Mouse (Mus musculus) heart, postnatal 10 days (tissue): ENCODE results near the gene Cnrip1. TPM values are rescaled to one million over a fixed set of nuclear protein-coding genes. Genes with fewer than 3 reads are reported as not detected.
"Not testable (repeated sequence)": the region's sequence is repeated elsewhere in the genome, so short reads cannot be mapped to it uniquely, and the experiment has no call there.

ENCODE experiments used
- DNase-seq, 2 experiments: peaks; one replicate each; pipeline ENCODE4 v3.0.0; 2021
- intact Hi-C: fragments of 180-260 bp; cut with DNase I; formaldehyde crosslinking; loops from one replicate; pipeline ENCODE4 v1.15.1; 2025
- total RNA-seq, 2 experiments: library from RNA; stranded (reverse); gene quantifications; 2 replicates each; pipeline ENCODE4 v1.2.3; 2021

The Cnrip1 gene
- total RNA-seq = 1 to 10 TPM; 7.1 to 8.9 TPM

- DNase-seq = peak; percentile 80 to 81
- intact Hi-C loops = loop anchor here (10.0 kb wide), 1 partner anchor 547 kb away; the partner anchor contains the start of gene Sec61g
These were observed at the start of gene Cnrip1, which contains the start of gene Plek for GRCm38 (mm10) chr11:17051545-17052475. Cnrip1 (plus strand) TSS chr11:17051586. Plek (minus strand) TSS chr11:17052381.

- no peak for DNase-seq
- intact Hi-C loops = no loop called here
These were observed 48.5 kb upstream of the Cnrip1 start for GRCm38 (mm10) chr11:17002739-17003373.

- intact Hi-C loops = no loop called here
These were observed 47.6 kb upstream of the Cnrip1 start for GRCm38 (mm10) chr11:17003757-17004156.

GRCm38 (mm10) chr11:17004899-17005846 is 46.2 kb upstream of the Cnrip1 start:
- DNase-seq = peak; percentile 15 to 21
- intact Hi-C loops = no loop called here

More at GRCm38 (mm10) chr11:17003757-17004156, 47.6 kb upstream of the Cnrip1 start:
- DNase-seq = no peak

GRCm38 (mm10) chr11:17006526-17006925 is 44.9 kb upstream of the Cnrip1 start:
- intact Hi-C loops = not testable (repeated sequence)

GRCm38 (mm10) chr11:17007517-17008173 is 43.7 kb upstream of the Cnrip1 start:
- DNase-seq = no peak
- intact Hi-C loops = no loop called here

More at GRCm38 (mm10) chr11:17006526-17006925, 44.9 kb upstream of the Cnrip1 start:
- DNase-seq = not testable (repeated sequence)

GRCm38 (mm10) chr11:17008498-17008941 is 42.9 kb upstream of the Cnrip1 start:
- DNase-seq = no peak
- intact Hi-C loops = no loop called here

- DNase-seq = no peak
- intact Hi-C loops = no loop called here
These were observed 38.4 kb upstream of the Cnrip1 start for GRCm38 (mm10) chr11:17012948-17013347.

- intact Hi-C loops = no loop called here
- DNase-seq = no peak
These were observed 32.1 kb upstream of the Cnrip1 start for GRCm38 (mm10) chr11:17019328-17019727.

- DNase-seq = peak; percentile 20 to 39
- intact Hi-C loops = no loop called here
These were observed 28.2 kb upstream of the Cnrip1 start for GRCm38 (mm10) chr11:17023206-17023605.

- intact Hi-C loops = no loop called here
- no peak for DNase-seq
These were observed 27.4 kb upstream of the Cnrip1 start for GRCm38 (mm10) chr11:17023984-17024383.

- intact Hi-C loops = no loop called here
- DNase-seq = no peak
These were observed 5.6 kb upstream of the Cnrip1 start for GRCm38 (mm10) chr11:17045806-17046205.

- DNase-seq = peak; percentile 4 to 9
- intact Hi-C loops = loop anchor here (10.0 kb wide), 1 partner anchor 548 kb away; the partner anchor contains the start of gene Sec61g
These were observed 1.2 kb downstream of the Cnrip1 start for GRCm38 (mm10) chr11:17052476-17053049.

GRCm38 (mm10) chr11:17069360-17069759 is 18.0 kb downstream of the Cnrip1 start:
- intact Hi-C loops, DNase-seq: not testable (repeated sequence)

GRCm38 (mm10) chr11:17075656-17076055 is 24.3 kb downstream of the Cnrip1 start:
- no peak for DNase-seq
- intact Hi-C loops = no loop called here

- no peak for DNase-seq
- intact Hi-C loops = loop anchor here (2.0 to 5.0 kb wide), 3 partner anchors 77 to 175 kb away; partner anchors contain the start of genes C1d, Pno1 and Ppp3r1
These were observed 30.7 kb downstream of the Cnrip1 start for GRCm38 (mm10) chr11:17082086-17082485.

- intact Hi-C loops = loop anchor here (2.0 to 5.0 kb wide), 3 partner anchors 76 to 174 kb away; partner anchors contain the start of genes C1d, Pno1 and Ppp3r1
- peak; percentile 21 to 34 for DNase-seq
These were observed 31.6 kb downstream of the Cnrip1 start for GRCm38 (mm10) chr11:17082953-17083352.

- intact Hi-C loops = loop anchor here (2.0 to 5.0 kb wide), 3 partner anchors 75 to 174 kb away; partner anchors contain the start of genes C1d, Pno1 and Ppp3r1
- peak; percentile 3 to 11 for DNase-seq
These were observed 32.1 kb downstream of the Cnrip1 start for GRCm38 (mm10) chr11:17083455-17083854.

- intact Hi-C loops = loop anchor here (2.0 to 5.0 kb wide), 3 partner anchors 75 to 173 kb away; partner anchors contain the start of genes C1d, Pno1 and Ppp3r1
These were observed 32.5 kb downstream of the Cnrip1 start for GRCm38 (mm10) chr11:17083866-17084265.

More at GRCm38 (mm10) chr11:17083866-17084265, 32.5 kb downstream of the Cnrip1 start:
- peak; percentile 7 to 13 for DNase-seq
